Mouse (Mus musculus): ENCODE results near the gene Dlg4.
"Not testable (repeated sequence)": the region's sequence is repeated elsewhere in the genome, so short reads cannot be mapped to it uniquely, and the experiment has no call there.

Dlg4 gene

DNA sequence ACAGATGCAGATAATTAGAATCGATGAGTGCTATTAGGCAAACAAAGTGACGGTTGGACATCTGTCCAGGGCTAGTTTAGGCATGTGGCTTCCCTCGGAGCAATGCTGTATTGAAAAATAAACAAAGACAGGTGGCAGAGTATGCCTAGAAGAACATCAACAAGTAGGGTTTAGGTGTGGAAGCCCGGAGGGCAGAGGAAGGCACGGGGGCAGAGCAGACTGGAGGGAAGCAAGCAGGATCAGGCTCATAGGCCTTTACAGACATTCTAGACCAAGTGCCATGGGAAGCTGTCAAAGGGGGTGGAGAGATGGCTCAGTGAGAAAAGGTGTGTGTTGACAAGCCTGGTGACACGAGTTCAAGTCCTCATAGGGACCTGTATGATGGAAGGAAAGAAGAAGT, 32.6 kb downstream of the Dlg4 start:
- no peak for DNase-seq (ENCODE audit: low read depth, low spot score)

DNA sequence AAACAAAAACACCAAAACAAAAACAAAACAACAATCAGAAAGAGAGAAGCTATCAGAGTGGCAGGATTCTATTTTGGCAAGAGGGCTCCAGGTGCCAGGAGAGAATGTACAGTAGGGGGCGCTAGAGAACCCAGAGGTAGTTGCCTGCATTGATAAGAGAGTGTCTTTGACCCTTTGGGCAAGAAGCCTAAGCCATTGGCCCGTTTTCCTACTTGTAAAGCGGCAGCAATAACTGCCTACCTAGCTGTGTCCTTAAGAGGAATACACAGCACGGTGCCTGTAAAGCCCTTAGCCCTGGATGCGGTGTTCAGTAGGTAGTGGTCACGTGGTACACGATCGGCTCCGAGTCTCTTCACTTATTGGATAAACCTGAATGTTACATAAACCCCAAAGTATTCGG, 33.1 kb downstream of the Dlg4 start:
- DNase-seq (ENCODE audit: low read depth, low spot score), result no peak

DNA sequence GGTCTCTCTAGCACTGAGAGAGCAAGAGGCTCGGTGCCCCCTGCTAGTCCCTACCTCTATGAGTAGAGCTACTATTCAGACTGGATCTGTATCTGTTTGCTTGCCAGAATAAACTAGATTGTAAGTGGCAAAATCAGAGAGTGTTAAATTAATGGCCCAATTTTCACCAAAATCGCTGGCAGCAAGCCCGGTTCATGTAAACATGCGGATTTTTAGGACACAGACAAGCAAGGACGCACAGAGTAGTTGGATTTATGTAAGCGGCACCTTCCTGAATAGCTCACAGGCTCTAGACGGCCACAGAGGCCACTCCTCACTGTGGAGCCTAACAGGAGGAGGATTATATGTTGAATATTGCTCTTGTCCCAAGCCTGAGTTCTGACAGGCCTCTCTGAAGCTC, 36.4 kb downstream of the Dlg4 start:
- no peak for DNase-seq (ENCODE audit: low read depth, low spot score)

DNA sequence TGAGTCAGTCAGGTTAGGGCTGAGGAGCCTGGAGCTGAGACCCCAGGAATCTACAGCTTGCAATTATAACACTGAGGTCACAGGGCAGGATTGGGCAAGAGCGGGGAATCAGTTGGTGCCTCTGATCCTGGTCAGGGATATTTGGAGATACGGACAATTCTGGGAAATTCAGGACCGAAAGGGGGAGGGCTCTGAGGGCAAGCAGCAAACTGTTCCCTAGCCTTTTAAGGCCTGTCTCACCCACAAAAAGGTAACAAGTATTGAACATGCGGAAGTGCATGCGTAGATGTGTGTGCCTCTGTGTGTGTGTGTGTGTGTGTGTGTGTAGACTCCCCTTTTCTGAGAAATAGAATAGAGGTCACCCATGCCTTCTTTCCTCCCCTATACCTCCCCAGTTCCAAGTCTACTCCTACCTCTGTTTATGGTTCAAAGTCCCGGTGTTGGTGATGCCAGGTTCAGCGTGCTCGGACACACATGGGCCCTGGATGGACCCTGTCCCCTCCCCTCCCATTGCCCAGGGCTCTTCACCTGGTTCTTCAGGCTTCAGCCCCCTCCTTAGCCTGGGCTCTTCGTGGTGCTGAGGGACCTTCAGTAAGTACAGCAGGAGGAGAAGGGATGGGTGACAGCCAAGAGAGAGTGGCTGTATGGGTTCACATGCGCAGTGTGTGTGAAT, 37.3 kb downstream of the Dlg4 start, which contains the start of gene Asgr1:
Asgr1 (plus strand) TSS at position 188 of the 673 bp plus-strand sequence.
- DNase-seq (ENCODE audit: low read depth, low spot score), result no peak

DNA sequence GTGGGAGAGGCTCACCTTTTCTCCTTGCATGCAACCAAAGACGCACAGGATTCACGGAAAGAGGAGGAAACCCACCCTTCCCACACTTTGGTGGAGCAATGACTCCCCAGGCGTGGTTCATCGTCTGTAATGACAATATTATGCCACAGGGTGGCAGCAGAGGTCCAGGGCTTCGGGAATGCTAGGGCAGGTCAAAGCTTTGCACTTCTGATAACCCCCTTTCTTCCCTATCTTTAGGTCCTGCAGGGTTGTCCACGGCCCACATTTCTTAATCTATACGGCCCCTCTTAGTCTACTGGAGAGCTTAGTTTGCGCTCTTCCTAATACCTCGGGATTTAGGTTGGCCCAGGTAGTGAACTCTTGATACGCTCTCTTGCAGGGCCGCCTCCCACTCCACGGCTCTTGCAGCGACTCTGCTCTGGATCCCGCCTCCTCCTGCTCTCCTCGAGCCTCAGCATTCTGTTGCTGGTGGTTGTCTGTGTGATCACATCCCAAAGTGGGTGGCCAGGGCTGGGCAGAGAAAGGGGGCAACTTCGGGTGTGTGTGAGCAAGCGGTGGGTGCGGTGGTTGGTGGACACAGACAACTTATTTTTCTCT, 39.0 kb downstream of the Dlg4 start:
- peak; percentile 56 for DNase-seq (ENCODE audit: low read depth, low spot score)

DNA sequence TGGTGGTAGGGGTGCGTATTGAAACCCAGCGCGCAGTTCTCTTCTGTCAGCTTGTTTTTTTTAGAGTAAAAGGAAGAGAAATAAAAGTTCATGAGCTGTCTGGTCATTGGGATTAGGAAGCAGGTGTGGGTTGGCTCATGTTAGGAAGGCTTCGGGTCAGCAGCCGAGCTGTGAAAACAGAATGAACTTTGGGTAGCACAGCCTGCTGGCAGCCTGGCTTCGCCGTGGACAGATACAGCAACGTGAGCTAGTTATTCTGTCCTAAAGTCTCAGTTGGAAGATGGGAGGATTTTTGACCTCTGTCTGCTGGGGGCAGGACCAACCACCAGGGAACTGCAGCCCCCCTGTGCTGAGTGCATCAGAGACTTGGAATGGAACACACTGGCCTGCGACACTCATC, 41.1 kb downstream of the Dlg4 start:
- DNase-seq (ENCODE audit: low read depth, low spot score), result no peak

DNA sequence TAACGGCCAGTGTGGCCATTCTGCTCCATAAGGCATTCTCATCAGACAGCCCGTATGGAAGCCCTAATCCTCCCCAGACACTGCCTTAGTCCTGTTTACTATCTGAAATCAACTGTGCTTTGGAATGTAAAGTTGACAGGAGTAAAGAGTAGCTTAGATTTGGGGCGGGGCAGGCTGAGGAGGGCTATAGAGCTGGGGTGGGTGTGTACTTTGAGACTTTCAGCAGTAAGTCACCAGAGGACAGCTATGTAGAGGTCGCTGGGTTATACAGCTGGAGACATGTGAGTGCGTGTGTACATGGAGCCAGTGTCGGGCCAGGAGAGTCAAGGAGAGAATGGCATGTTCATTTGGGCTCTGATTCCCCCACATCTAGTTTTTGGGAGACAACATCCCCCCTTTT, 43.2 kb downstream of the Dlg4 start:
- no peak for DNase-seq (ENCODE audit: low read depth, low spot score)

DNA sequence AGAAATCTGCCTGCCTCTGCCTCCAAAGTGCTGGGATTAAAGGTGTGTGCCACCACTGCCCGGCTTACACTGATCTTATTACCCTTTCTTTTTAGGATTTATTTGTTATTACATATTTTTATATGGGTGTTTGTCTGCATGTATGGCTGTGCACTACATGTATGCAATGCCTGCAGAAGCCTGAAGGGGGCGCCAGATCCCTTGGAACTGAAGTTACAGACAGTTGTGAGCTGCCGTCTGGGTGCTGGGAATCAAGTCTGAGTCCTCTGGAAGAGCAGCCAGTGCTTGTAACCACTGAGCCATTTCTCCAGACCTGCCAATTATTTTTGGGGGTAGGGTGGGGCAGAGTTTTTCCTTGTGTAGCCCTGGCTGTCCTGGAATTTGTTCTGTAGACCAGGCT, 46.3 kb downstream of the Dlg4 start:
- DNase-seq (ENCODE audit: low read depth, low spot score), result no peak

DNA sequence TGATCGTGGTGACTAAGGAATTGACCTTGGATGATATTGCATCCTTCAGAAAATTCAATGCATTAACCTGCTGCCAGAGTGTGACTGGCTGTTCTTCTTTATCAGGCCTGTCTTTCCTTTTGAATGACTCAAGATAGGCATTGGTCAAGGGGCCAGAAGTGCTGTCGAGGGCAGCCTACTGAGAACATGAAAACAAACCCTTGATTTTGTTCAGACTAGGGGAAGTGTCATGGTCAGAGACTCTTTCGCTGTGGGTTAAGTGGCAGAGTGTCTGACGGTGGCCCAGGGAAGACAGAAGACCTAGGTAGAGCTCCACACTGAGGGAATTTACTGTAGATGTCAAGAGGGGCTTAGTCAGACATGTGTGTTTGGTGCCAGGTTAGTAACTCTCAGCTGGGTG, 50.0 kb downstream of the Dlg4 start:
- DNase-seq (ENCODE audit: low read depth, low spot score), result no peak

DNA sequence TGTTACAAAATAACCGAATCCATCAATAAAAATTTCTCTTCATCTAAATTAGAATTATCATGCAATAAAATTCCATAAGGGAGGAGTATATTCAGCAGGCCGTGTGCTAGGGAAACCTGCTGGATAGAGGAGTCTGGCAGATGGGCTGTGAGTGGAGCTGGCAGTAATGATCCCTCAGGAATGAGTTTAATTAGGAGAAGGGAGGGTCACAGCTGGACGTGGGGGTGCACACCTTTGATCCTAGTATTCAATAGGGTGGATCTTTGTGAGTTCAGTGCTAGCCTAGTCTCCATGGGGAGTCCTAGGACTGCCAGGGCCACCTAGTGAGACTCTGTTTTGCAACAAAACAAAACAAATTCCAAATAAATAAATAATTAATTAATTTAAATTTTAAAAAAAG, 51.5 kb downstream of the Dlg4 start:
- no peak for DNase-seq (ENCODE audit: low read depth, low spot score)

DNA sequence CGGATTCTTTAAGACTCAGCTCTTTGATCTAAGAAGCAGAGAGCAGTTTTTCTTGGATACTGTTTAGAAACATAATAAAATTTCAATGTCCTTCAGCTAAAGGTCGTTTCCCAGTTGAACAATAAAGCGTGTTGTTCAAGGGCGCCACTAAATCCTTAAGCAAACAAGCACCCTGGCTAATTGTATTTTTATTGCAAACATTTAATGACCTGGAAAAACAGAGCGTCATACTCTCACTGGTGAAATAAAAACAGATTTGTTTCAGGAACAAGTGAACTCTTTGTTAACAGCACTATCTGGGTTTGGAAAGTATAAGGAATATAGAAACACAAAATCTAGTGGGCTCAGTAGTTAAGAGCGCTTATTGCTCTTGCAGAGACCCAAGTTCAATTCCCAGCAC, 53.3 kb downstream of the Dlg4 start:
- no peak for DNase-seq (ENCODE audit: low read depth, low spot score)

DNA sequence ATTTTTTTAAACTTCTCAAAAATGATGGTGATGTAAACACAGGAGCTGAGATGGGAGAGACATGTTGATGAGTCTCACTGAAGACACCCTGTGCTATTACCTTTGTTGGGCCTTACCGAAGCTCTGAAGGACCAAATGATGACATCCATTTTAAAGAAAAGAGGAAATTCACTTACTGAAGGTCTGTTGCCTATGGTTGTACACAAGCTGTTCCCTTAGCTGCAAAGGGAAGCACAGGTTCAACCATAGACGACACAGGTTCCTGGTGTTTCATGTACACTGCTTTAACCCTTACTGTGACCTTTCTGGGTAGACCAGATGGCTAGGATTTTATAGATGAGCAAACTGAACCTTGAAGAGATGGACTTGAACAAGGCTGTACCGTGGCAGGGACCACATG, 53.9 kb downstream of the Dlg4 start:
- DNase-seq (ENCODE audit: low read depth, low spot score), result not testable (repeated sequence)

DNA sequence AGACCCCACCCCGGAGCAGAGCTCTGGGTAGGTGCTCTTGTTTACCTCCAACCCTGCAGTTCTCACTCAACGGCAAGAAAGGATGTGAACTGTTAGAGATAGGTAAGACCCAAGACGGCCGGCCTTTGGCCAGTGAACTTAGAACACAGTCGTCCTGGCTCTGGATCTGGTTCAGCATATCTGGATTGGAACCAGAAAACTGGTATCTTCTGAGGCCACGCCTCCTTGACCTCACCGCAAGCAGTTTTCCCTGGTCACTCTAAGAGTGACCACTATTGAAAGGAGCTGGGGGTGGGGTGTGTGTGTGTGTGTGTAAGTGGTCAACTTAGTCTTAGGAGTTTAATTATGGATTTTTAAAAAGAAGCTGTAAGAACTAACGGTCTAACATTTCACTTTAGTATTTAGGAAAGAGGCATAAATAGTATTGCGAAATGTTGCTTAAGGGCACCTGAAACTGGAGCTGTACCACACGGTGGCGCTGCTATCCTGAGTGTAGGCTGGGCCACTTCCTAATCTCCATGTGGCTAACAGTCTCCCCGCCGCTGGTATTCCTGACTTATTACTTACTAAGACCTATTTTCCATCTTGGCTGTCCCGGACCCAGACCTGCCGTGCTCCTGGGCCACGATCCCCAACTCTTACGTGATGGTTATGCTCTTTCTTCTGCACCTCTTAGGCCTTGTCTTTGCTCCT, 57.8 kb downstream of the Dlg4 start:
- peak; percentile 69 for DNase-seq (ENCODE audit: low read depth, low spot score)

DNA sequence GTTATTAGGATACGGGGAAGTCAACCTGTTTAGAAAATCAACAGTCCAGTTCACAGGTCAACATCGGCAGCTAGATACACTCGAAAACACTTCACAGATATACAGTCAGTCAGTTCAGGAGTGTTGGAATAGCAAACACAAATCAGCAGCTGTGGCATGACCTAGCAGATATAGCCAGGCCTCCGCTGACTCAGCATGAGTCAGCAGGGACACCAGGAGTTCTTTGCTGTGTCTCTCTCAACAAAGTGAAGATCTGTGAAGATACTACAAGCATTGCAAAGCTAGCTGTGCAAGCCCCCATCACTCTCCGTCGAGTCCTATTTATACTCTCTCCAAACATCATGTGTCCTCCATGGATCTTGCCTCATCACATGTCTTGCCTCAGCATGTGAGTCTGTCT, 58.8 kb downstream of the Dlg4 start:
- DNase-seq (ENCODE audit: low read depth, low spot score), result no peak

DNA sequence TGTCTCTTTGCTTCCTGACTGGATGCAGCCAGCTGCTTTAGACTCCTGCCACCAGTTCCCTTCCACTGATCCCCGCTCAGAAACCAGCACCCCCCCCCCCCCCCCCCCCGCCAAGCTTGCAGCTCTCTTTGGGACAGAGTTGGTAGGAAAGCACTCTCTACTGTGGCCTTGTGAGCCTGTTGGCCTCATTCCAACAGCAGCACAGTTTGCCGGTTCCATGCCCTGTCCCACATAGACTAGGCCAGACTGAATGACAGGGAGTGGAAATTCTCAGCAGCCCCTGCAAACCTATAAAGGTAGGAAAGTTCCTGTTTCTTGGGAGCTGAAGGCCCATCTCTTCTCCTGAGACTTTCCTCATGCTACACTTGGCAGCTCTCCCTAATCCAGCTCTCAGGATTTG, 60.7 kb downstream of the Dlg4 start:
- DNase-seq (ENCODE audit: low read depth, low spot score), result no peak

DNA sequence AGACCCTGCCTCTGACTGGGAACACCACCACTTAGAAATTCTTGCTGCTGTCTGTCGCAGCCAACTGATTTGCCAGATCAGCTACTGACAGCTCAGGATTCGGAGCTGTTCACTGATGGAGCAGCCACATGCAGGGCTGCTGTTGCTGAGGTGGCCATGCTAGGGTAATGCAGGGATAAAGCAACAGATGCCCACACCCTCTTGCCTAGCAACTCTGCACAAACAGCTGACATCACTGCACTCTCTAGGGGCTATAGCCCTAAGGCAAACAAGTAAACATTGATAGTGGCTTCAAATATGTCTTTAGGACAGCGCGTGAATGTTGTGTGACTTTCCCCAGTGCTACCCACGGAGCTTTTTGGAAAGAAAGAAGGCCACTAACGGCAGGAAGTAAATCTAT, 62.4 kb downstream of the Dlg4 start:
- DNase-seq (ENCODE audit: low read depth, low spot score), result no peak

DNA sequence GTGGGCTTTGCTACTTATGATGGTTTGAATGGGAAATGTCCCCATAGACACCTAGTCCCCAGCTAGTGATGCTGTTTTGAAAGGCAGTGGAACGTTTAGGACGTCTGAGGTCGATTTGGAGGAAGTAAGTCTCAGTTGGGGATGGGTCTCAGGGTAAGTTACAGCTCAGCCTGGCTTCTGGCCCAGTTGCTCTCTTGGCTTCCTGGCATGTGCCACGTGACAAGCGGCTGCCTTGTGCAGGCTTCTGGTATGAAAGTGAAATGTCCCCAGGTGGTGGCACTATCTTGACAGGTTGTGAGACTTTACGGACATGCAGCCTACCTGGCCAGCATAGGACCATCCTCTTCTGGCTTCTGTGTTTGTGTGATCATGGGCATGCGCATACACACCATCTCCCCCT, 63.2 kb downstream of the Dlg4 start:
- DNase-seq (ENCODE audit: low read depth, low spot score), result no peak

DNA sequence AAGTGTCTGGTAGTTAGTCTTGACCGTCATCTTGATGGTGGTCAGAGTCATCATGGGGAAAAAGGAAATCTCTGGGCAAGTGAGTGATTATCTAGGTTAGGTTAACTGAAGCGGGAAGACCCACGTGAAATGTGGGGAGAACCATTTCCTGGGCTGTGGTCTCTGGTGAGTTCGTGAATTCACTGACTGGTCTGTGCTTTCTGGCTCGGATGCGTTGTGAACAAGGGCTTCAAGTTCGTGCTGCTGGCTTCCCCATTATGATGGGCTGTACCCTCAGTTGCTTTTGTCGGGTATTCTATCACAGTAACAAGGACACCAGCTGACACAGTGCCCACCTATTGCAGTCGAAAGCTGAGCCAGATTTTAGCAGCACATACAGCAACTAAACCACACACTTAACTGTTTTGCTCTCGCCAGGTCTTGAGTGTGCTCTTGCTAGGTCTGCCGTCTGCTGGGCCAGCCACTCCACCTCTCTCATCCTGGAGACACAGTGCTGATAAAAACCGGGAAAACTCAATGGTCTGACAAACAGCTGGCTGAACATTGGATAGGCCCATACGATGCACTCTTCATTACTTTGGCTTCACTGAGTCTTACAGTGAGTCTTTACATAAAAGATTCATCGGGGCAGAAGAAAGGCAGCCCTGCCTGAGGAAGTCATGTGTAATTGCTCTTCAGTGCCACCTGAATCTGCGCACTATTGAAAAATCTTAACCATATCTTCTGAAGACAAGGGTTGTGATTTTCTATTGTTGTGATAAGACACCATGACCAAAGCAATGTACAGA, 64.3 kb downstream of the Dlg4 start:
- DNase-seq (ENCODE audit: low read depth, low spot score), result no peak

DNA sequence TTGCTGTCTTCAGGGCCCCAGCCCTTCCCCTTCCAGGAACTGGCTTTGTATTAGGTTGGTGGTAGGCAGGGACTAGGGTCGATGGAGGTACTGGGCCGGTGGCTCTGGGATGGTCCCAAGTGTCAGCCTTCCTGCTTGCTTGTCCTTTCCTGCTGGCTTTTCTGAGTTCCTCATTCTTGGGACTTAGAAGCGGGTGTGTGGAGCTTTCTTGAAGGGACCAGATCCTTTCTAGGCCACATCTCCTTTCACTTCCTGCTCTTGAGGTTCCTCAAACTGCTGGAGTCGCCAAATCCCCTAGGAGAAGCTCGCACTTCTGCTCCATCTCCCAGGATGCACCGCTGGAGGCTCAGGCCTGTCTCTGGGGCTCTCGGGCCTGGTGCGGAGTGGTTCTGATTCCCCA, 67.8 kb downstream of the Dlg4 start:
- no peak for DNase-seq (ENCODE audit: low read depth, low spot score)

DNA sequence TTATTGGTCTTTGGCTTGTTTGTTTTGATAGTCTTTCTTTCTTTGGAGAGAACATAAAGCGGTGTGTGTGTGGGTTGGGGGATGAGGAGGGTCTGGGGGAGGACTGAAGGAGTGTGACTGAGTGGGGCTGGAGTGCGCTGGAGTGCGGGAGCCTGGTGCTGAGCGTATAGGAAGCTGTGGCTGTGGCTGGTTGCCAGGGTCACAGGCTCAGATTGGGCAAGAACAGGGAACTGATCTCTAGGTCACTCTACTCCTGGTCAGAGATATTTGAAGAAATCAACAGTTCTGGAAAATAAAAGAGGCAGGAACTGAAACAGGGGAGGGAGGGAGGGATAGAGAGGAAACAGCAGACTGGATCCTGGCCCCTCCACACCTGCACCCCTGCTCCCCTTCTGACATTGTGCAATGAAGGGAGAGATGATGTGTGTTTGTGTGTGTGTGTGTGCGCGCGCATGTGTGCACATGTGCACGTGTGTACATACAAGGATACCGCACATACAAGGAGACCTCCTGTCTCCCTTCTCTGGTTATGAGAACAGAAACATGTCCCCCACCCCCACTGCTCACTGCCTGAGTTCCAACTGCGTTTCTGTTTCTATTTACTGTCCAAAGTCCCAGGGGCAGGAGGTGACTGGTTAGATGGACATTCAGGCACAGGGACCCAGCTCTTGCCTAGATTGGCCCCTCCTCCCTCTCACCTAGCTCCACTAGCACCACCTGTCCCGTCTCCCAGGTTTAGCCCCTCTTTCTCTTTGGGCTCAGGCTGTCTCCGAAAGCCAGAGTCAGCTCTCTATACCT, 75.4 kb downstream of the Dlg4 start, which contains the start of gene Asgr2:
Asgr2 (plus strand) TSS at position 659 of the 798 bp plus-strand sequence.
- DNase-seq (ENCODE audit: low read depth, low spot score), result no peak

Measured in embryo, embryonic 11.5 days (tissue).